Mouse (Mus musculus) hindbrain, embryonic 14.5 days (tissue): Measurements from ENCODE around the gene Frmd4b. TPM values are rescaled to one million over a fixed set of nuclear protein-coding genes. Genes with fewer than 3 reads are reported as not detected.

Experiments
- ATAC-seq: fragments of 200-750 bp; cut with Nextera tagmentation; 2 replicates; pipeline ENCODE4 v1.8.0; 2017; ENCODE audit warnings: moderate number of reproducible peaks, mild to moderate bottlenecking, moderate TSS enrichment, moderate library complexity; ENCODE audit not compliant: low FRiP score
- DNase-seq: peaks from one replicate; pipeline ENCODE4 v3.0.0-alpha.2; 2015; ENCODE audit warnings: low spot score
- H3K27ac ChIP-seq: fragments of 300-500 bp; sonication (generic); 2 replicates; pipeline ENCODE4 v1.5.1; 2014; ENCODE audit warnings: mild to moderate bottlenecking, moderate library complexity
- H3K27me3 ChIP-seq: fragments of 300-500 bp; sonication (generic); 2 replicates; pipeline ENCODE4 v1.6.1; 2014; ENCODE audit warnings: mild to moderate bottlenecking, low read length, mixed read lengths; ENCODE audit not compliant: control insufficient read depth, insufficient read depth
- H3K36me3 ChIP-seq: fragments of 300-500 bp; sonication (generic); replicated peaks from 2 replicates; pipeline ENCODE4 v1.6.1; 2014; ENCODE audit not compliant: control insufficient read depth, insufficient read depth
- H3K4me1 ChIP-seq: fragments of 300-500 bp; sonication (generic); replicated peaks from 2 replicates; pipeline ENCODE4 v1.6.1; 2014; ENCODE audit warnings: antibody characterized with exemption, low read length, mixed read lengths; ENCODE audit not compliant: control insufficient read depth, insufficient read depth
- H3K4me2 ChIP-seq: fragments of 300-500 bp; sonication (generic); replicated peaks from 2 replicates; pipeline ENCODE4 v1.6.1; 2014; ENCODE audit warnings: mild to moderate bottlenecking, moderate library complexity
- H3K4me3 ChIP-seq: fragments of 300-500 bp; sonication (generic); replicated peaks from 2 replicates; pipeline ENCODE4 v1.5.1; 2014; ENCODE audit warnings: mild to moderate bottlenecking, low read length
- H3K9ac ChIP-seq: fragments of 300-500 bp; sonication (generic); 2 replicates; pipeline ENCODE4 v1.6.1; 2014
- H3K9me3 ChIP-seq: fragments of 300-500 bp; sonication (generic); 2 replicates; pipeline ENCODE4 v1.6.1; 2016; ENCODE audit warnings: low read length; ENCODE audit not compliant: control insufficient read depth
- WGBS: fragments of 180-500 bp; shearing (Covaris S2); extraction: QIAGEN DNeasy Blood & Tissue Kit; methylation state at CpG from one replicate; pipeline ENCODE4 v1.1.7; 2014; 5-methylcytosine and 5-hydroxymethylcytosine counted together
- polyA plus RNA-seq: library from polyadenylated mRNA; unstranded; fragments of >200 nt; fragmentation: Nextera tagmentation; extraction: Ambion mirVana; gene quantifications from 2 replicates; pipeline ENCODE4 v1.2.1, GENCODE M21; 2014

The Frmd4b gene
- polyA plus RNA-seq, 1 experiment from 2014 or later: 25.1 TPM

DNA sequence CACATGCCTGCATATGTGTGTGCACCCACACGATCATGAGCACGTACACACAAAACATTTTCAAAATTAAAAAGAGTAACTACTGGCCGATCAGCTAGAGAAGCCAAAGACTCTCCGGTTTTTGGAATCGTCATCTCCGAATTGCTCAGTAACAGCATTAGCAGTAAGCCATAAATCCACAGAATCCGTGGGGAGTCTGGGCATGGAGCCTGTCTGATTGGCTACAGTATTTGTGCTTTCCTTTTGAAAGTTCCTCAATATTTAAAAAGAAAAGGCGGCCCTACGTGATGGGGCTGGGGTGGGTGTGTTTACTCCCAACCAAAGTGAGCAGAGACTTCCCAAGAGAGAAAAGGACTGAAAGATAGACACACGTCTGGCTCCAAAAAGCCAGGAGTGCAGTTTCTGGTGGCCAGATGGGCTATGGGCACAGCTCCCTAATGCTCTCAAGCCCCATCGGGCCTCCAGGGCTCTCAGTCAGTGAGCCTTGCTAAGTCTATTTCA is 131.4 kb downstream of the Frmd4b start:
- H3K9ac ChIP-seq: no peak overlapping the region
- H3K4me1 ChIP-seq: peaks cover 22% of the 10 kb centered on the region
- no peaks in the 10 kb centered on the region for H3K27me3 ChIP-seq
- WGBS: 73% methylated on average over 11 of the region's 11 CpGs
- H3K4me3 ChIP-seq: no peak overlapping the region
- H3K36me3 ChIP-seq: no peaks in the 10 kb centered on the region
- H3K27ac ChIP-seq: no peak overlapping the region
- no peak overlapping the region for H3K4me2 ChIP-seq
- ATAC-seq (no peak), DNase-seq (no peak)
- no peaks in the 10 kb centered on the region for H3K9me3 ChIP-seq

GRCm38 (mm10) chr6:97481912-97482311 is 135.4 kb downstream of the Frmd4b start:
- Histone ChIP-seq H3K9ac (no peak overlapping the region), H3K27ac (no peak overlapping the region), H3K4me3 (no peak overlapping the region), H3K27me3 (no peaks in the 10 kb centered on the region), H3K9me3 (no peaks in the 10 kb centered on the region), H3K4me1 (peaks cover 3% of the 10 kb centered on the region; the same call in 1 of the 2 replicates), H3K4me2 (no peak overlapping the region), H3K36me3 (no peaks in the 10 kb centered on the region)
- DNase-seq (no peak), ATAC-seq (no peak)
- WGBS: 85% methylated on average over 6 of the region's 6 CpGs

DNA sequence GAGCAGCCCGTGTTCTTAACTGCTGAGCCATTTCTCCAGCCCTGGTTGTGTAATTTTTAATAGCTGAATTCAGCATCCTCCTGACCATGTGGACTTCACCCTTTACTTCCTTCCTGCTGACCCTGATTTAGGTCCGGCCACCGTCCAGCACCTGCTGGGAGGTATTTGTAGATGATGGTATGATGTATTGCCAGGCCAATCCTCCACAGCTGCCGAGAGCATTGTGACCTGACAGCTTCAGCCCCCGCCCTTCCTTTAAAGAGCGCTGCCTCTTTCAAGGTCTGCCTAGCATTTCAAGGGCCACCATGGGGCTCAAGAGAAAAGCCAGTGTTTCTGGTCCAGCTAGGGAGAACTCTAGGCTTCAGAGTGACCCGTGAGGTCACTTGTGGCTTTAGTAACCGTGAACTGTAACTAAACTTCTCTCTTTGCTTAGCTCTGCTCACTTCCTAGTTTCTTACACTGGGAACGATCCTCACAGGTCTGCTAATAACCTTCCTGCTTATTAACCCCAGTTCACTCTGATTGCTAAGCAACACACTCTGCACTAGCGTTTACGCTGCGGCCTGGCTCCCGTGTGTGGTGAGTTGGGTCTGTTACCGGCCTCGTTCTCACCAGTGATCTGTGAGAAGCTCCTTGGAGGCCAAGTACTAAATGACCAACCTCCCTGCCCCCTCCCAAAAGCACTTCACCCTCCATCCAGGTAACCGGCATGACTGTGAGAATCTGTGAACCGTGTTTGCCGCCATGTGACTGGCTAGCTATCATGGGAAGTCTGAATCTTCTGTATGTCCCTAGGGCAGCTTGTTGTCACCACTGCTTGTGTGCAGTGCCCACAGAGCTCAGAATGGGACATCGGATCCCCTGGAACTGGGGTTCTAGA is 138.1 kb downstream of the Frmd4b start:
- Histone ChIP-seq H3K9me3 (no peaks in the 10 kb centered on the region), H3K4me2 (no peak overlapping the region), H3K27ac (no peak overlapping the region), H3K9ac (no peak overlapping the region), H3K4me3 (no peak overlapping the region), H3K4me1 (no peaks in the 10 kb centered on the region), H3K36me3 (no peaks in the 10 kb centered on the region), H3K27me3 (no peaks in the 10 kb centered on the region)
- 42% methylated on average over 19 of the region's 19 CpGs for WGBS
- ATAC-seq (no peak), DNase-seq (no peak)

DNA sequence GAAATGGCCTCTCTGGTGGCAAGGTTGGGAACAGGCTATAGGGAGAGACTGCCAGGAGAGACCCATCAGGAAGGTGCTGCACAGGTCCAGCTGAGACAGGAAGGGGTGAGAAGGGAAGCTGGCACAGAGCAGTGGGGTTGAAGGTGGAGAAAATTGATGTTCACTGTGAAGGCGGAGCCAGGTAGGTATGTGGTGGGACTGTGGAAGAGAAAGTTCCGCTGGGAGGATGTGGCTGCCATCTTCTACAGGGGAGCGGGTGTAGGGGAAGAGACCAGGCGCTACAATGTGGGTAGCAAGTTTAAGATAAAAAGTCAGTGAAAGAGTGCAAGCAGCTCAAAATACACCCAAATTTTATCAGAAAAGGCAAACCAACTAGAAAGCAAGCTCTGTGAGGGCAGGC is 143.7 kb downstream of the Frmd4b start:
- Histone ChIP-seq H3K4me3 (no peak overlapping the region), H3K9ac (no peak overlapping the region), H3K9me3 (no peaks in the 10 kb centered on the region), H3K4me1 (no peaks in the 10 kb centered on the region), H3K27ac (no peak overlapping the region), H3K27me3 (no peaks in the 10 kb centered on the region), H3K36me3 (no peaks in the 10 kb centered on the region), H3K4me2 (no peak overlapping the region)
- DNase-seq (no peak), ATAC-seq (no peak)
- WGBS: 95% methylated on average over 4 of the region's 4 CpGs

GRCm38 (mm10) chr6:97472873-97473550 is 144.3 kb downstream of the Frmd4b start:
- Histone ChIP-seq H3K9me3 (no peaks in the 10 kb centered on the region), H3K27me3 (no peaks in the 10 kb centered on the region), H3K4me3 (no peak overlapping the region), H3K9ac (no peak overlapping the region), H3K4me1 (no peaks in the 10 kb centered on the region), H3K36me3 (no peaks in the 10 kb centered on the region), H3K27ac (no peak overlapping the region), H3K4me2 (no peak overlapping the region)
- 78% methylated on average over 4 of the region's 4 CpGs for WGBS
- ATAC-seq: no peak
- no peak for DNase-seq

DNA sequence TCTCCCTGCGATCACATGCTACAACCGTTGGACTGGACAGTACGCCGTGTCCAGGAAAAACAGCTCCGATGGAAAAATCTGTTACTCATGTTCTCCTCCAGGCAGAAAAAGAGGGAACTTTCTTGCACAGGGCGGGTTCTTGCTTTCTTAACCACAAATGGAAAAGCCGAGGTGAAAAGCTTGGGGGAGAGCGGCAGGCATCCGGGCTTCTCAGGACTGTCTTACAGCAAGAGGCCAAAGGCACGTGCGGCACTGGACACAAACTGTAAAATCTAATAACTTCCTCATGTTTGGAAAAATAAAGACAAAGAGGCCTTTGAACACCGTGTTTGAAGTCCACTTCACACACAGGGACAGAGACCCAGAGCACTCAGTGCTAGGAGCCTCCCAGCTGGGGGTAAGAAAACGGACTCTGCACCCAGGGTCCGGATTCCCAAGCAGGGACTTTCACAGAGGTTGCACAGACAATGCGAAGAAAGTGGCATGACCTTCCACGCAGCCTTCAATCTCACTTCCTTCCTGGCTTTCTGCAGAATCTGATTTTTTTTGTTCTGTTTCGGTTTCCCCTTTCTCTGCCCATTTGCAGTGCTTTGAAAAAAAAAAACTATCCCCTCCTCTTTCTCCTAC is 153.3 kb downstream of the Frmd4b start:
- Histone ChIP-seq H3K9me3 (no peaks in the 10 kb centered on the region), H3K4me1 (no peaks in the 10 kb centered on the region), H3K36me3 (no peaks in the 10 kb centered on the region), H3K4me2 (no peak overlapping the region), H3K4me3 (no peak overlapping the region), H3K27me3 (no peaks in the 10 kb centered on the region), H3K27ac (0 out of 2 replicates have a peak overlapping the region, but pooled peaks have one; percentile 7), H3K9ac (no peak overlapping the region)
- 65% methylated on average over 17 of the region's 17 CpGs for WGBS
- ATAC-seq (no peak), DNase-seq (no peak)

- Histone ChIP-seq H3K27ac (no peak overlapping the region), H3K4me2 (no peak overlapping the region), H3K9me3 (no peaks in the 10 kb centered on the region), H3K36me3 (no peaks in the 10 kb centered on the region), H3K27me3 (no peaks in the 10 kb centered on the region), H3K9ac (no peak overlapping the region), H3K4me3 (no peak overlapping the region), H3K4me1 (peaks cover 9% of the 10 kb centered on the region; the same call in 1 of the 2 replicates)
- ATAC-seq (no peak), DNase-seq (no peak)
Measured at GRCm38 (mm10) chr6:97462421-97462820, 154.9 kb downstream of the Frmd4b start.

DNA sequence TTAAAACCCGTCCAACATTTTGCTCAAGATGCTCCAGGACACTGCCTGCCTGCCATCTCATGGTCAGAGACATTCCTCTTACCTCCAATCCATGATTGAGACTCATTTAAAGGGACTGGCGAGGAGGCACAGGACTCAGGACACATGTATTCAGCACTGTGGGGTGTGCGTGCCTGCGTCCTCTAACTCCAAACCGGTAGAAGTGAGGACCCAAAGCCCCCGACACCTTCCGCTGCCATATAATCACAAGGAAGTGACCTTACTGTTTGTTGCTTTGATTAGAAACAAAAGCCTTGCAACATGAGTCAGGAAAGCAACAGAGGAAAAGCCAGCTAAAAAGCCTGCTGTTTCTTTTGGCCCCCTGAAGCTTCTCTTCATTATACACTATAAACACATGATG is 158.2 kb downstream of the Frmd4b start:
- Histone ChIP-seq H3K4me1 (peaks cover 9% of the 10 kb centered on the region; the same call in 1 of the 2 replicates), H3K27me3 (no peaks in the 10 kb centered on the region), H3K9ac (no peak overlapping the region), H3K4me3 (no peak overlapping the region), H3K27ac (peak overlapping the region; percentile 27), H3K36me3 (no peaks in the 10 kb centered on the region), H3K9me3 (no peaks in the 10 kb centered on the region), H3K4me2 (peak overlapping the region; percentile 32)
- no peak for ATAC-seq
- whole genome bisulfite sequencing: 73% methylated on average over 7 of the region's 7 CpGs
- no peak for DNase-seq

- Histone ChIP-seq H3K4me2 (peak overlapping the region; percentile 32), H3K27me3 (no peaks in the 10 kb centered on the region), H3K9ac (no peak overlapping the region), H3K27ac (peak overlapping the region; percentile 27), H3K9me3 (no peaks in the 10 kb centered on the region), H3K4me3 (peak overlapping the region; percentile 0; the same call in 1 of the 2 replicates), H3K36me3 (no peaks in the 10 kb centered on the region), H3K4me1 (peaks cover 9% of the 10 kb centered on the region; the same call in 1 of the 2 replicates)
- ATAC-seq (no peak), DNase-seq (no peak)
- 29% methylated on average over 9 of the region's 9 CpGs for WGBS
Measured at GRCm38 (mm10) chr6:97458358-97458757, 159.0 kb downstream of the Frmd4b start.
